Mouse (Mus musculus) C2C12 (cell line): ENCODE results near the gene Trex1.

Source experiments
- CTCF ChIP-seq: IDR thresholded peaks from one replicate; pipeline ENCODE4 v1.5.1; 2011; ENCODE audit not compliant: control insufficient read depth, insufficient read depth, insufficient read length
- MYOD1 ChIP-seq: IDR thresholded peaks from one replicate; pipeline ENCODE4 v1.6.1; 2011; ENCODE audit warnings: low read depth; ENCODE audit not compliant: control insufficient read depth, insufficient read length

- TF ChIP-seq CTCF (no peak), MYOD1 (no peak)
These were observed 49.8 kb downstream of the Trex1 start for GRCm38 (mm10) chr9:109009636-109010315.
